24 mouse cellular contexts compared by ENCODE assay signal in genomic region chr3:20984146-20984545, GRCm38 (mm10).
DNase-seq lines count a peak whose midpoint lies in the region; ATAC-seq and TF ChIP-seq lines count a peak whose summit lies in the region.
"Had no signal": no experiment of that assay in that cellular context is flagged by ENCODE, and none has a peak within 500 bp of the region (broad histone marks: within the 10 kb centered on the region; RNA-seq: fewer than 3 reads in every experiment).

No protein-coding gene starts in this region.

- H3K4me3 ChIP-seq in forebrain, embryonic 12.5 days (replicated peaks): no peak overlapping the region
- H3K4me3 ChIP-seq in forebrain, postnatal 0 days (ENCODE audit: low read depth, low read length): no peak overlapping the region
- H3K4me3 ChIP-seq in kidney, embryonic 16.5 days (ENCODE audit: low read length): no peak overlapping the region
- H3K4me3 ChIP-seq in lung, postnatal 0 days (ENCODE audit: low read depth, low read length): no peak overlapping the region
- H3K4me3 ChIP-seq: embryonic facial prominence, embryonic 12.5 days; forebrain, embryonic 15.5 days; heart, embryonic 13.5 days; limb, embryonic 15.5 days; neural tube, embryonic 12.5 days had no signal

- TF ChIP-seq CTCF in forebrain, postnatal 0 days (IDR thresholded peaks at IDR 0.05; ENCODE audit: low read depth): no peak
- no peak for TF ChIP-seq CTCF in lung, postnatal 0 days (IDR thresholded peaks at IDR 0.05)

- H3K9me3 ChIP-seq in forebrain, embryonic 12.5 days: no peaks in the 10 kb centered on the region
- H3K9me3 ChIP-seq in forebrain, postnatal 0 days (ENCODE audit: low read length): no peaks in the 10 kb centered on the region
- H3K9me3 ChIP-seq in kidney, embryonic 16.5 days (ENCODE audit: low read length): no peaks in the 10 kb centered on the region
- no peaks in the 10 kb centered on the region for H3K9me3 ChIP-seq in lung, postnatal 0 days (ENCODE audit: low read length)
- H3K9me3 ChIP-seq: embryonic facial prominence, embryonic 12.5 days; forebrain, embryonic 15.5 days; heart, embryonic 13.5 days; limb, embryonic 15.5 days; neural tube, embryonic 12.5 days had no signal

- peaks cover 27% of the 10 kb centered on the region for H3K4me1 ChIP-seq in forebrain, embryonic 12.5 days
- H3K4me1 ChIP-seq in forebrain, postnatal 0 days (ENCODE audit: insufficient read depth): peaks cover 17% of the 10 kb centered on the region; the same call in 1 of the 2 replicates
- 0 out of 2 replicates have a peak, but pooled peaks cover 8% of the 10 kb centered on the region for H3K4me1 ChIP-seq in kidney, embryonic 16.5 days (ENCODE audit: insufficient read depth, low read length)
- peaks cover 8% of the 10 kb centered on the region; the same call in 1 of the 2 replicates for H3K4me1 ChIP-seq in lung, postnatal 0 days (ENCODE audit: insufficient read depth, low read depth, low read length)

- DNase-seq in forebrain, postnatal 0 days: no peak
- no peak for DNase-seq in kidney, postnatal 14 days
- peak; percentile 63 for DNase-seq in lung, postnatal 0 days (ENCODE audit: low spot score)
- no peak for DNase-seq in lung, postnatal 10 days
- DNase-seq in retina, postnatal 1 day: peak; percentile 15
- no peak for DNase-seq in retina, embryonic 14.5 days (ENCODE audit: low spot score)
- DNase-seq: adrenal gland, postnatal 25 days; cerebellum, adult 9-11 months; gastrocnemius, postnatal 14 days; heart, postnatal 14 days; layer of hippocampus, adult 9-11 months; lung, postnatal 36 days; thymus, adult 18-20 months; thymus, postnatal 4 days had no signal

- ATAC-seq in forebrain, embryonic 12.5 days (ENCODE audit: low FRiP score): no peak
- ATAC-seq in forebrain, postnatal 0 days: no peak
- ATAC-seq in kidney, embryonic 16.5 days (ENCODE audit: low FRiP score, low TSS enrichment): peak; percentile 42; the same call in 1 of the 2 replicates
- ATAC-seq in lung, postnatal 0 days: peak; percentile 66
- ATAC-seq: forebrain, embryonic 15.5 days; hindbrain, postnatal 0 days; intestine, embryonic 16.5 days had no signal

- no peak overlapping the region for H3K9ac ChIP-seq in forebrain, embryonic 12.5 days
- H3K9ac ChIP-seq in forebrain, postnatal 0 days: no peak overlapping the region
- H3K9ac ChIP-seq in kidney, embryonic 16.5 days (replicated peaks; ENCODE audit: low read length): no peak overlapping the region
- H3K9ac ChIP-seq in lung, postnatal 0 days (replicated peaks; ENCODE audit: low read depth): no peak overlapping the region
- H3K9ac ChIP-seq: embryonic facial prominence, embryonic 12.5 days; forebrain, embryonic 15.5 days; heart, embryonic 13.5 days; limb, embryonic 15.5 days; liver, embryonic 14.5 days; neural tube, embryonic 12.5 days had no signal

- no peaks in the 10 kb centered on the region for H3K27me3 ChIP-seq in forebrain, embryonic 12.5 days
- H3K27me3 ChIP-seq in forebrain, postnatal 0 days (ENCODE audit: insufficient read depth, low read length): no peaks in the 10 kb centered on the region
- no peaks in the 10 kb centered on the region for H3K27me3 ChIP-seq in kidney, embryonic 16.5 days (ENCODE audit: insufficient read depth, low read length)
- no peaks in the 10 kb centered on the region for H3K27me3 ChIP-seq in lung, postnatal 0 days (replicated peaks; ENCODE audit: insufficient read depth, low read length)
- H3K27me3 ChIP-seq: embryonic facial prominence, embryonic 12.5 days; forebrain, embryonic 15.5 days; heart, embryonic 13.5 days; limb, embryonic 15.5 days; neural tube, embryonic 12.5 days had no signal

- no peak overlapping the region for H3K4me2 ChIP-seq in forebrain, embryonic 12.5 days
- H3K4me2 ChIP-seq in forebrain, postnatal 0 days (ENCODE audit: low read depth): no peak overlapping the region
- H3K4me2 ChIP-seq in kidney, embryonic 16.5 days (replicated peaks; ENCODE audit: low read depth, low read length): no peak overlapping the region
- H3K4me2 ChIP-seq in lung, postnatal 0 days (replicated peaks; ENCODE audit: low read depth, low read length): no peak overlapping the region; the same call in 1 of the 2 replicates
- H3K4me2 ChIP-seq: embryonic facial prominence, embryonic 12.5 days; forebrain, embryonic 15.5 days; heart, embryonic 13.5 days; limb, embryonic 15.5 days; neural tube, embryonic 12.5 days had no signal

- 0 out of 2 replicates have a peak overlapping the region, but pooled peaks have one; percentile 8 for H3K27ac ChIP-seq in forebrain, embryonic 12.5 days
- no peak overlapping the region for H3K27ac ChIP-seq in forebrain, postnatal 0 days (ENCODE audit: low read depth, low read length)
- no peak overlapping the region for H3K27ac ChIP-seq in kidney, embryonic 16.5 days (ENCODE audit: low read length)
- no peak overlapping the region for H3K27ac ChIP-seq in lung, postnatal 0 days (ENCODE audit: low read length)
- H3K27ac ChIP-seq: embryonic facial prominence, embryonic 12.5 days; forebrain, embryonic 15.5 days; heart, embryonic 13.5 days; hindbrain, postnatal 0 days; limb, embryonic 15.5 days; liver, embryonic 14.5 days; neural tube, embryonic 12.5 days had no signal

- WGBS in forebrain, embryonic 12.5 days: 24% methylated on average over 1 of the region's 1 CpGs
- WGBS in forebrain, postnatal 0 days: 30% methylated on average over 1 of the region's 1 CpGs
- 18% methylated on average over 1 of the region's 1 CpGs for WGBS in kidney, embryonic 16.5 days
- WGBS in lung, postnatal 0 days: 3% methylated on average over 1 of the region's 1 CpGs

- H3K36me3 ChIP-seq in forebrain, embryonic 12.5 days (replicated peaks): no peaks in the 10 kb centered on the region
- no peaks in the 10 kb centered on the region for H3K36me3 ChIP-seq in forebrain, postnatal 0 days (ENCODE audit: insufficient read depth)
- H3K36me3 ChIP-seq in kidney, embryonic 16.5 days (ENCODE audit: insufficient read depth, low read length): no peaks in the 10 kb centered on the region
- no peaks in the 10 kb centered on the region for H3K36me3 ChIP-seq in lung, postnatal 0 days (ENCODE audit: insufficient read depth, low read length)
- H3K36me3 ChIP-seq: embryonic facial prominence, embryonic 12.5 days; forebrain, embryonic 15.5 days; heart, embryonic 13.5 days; limb, embryonic 15.5 days; neural tube, embryonic 12.5 days had no signal

- no peak for TF ChIP-seq EP300 in lung, postnatal 0 days (IDR thresholded peaks at IDR 0.05)

Comparison
In these comparisons a context has a peak if more than half of its experiments do, and no peak if none do; other contexts are left out.
1. DNase-seq: peak in lung, postnatal 0 days (single experiment) and retina, postnatal 1 day (single experiment); none in forebrain, postnatal 0 days (single experiment), kidney, postnatal 14 days (single experiment), lung, postnatal 10 days (single experiment) and retina, embryonic 14.5 days (single experiment).
2. ATAC-seq: peak in kidney, embryonic 16.5 days (single experiment) and lung, postnatal 0 days (single experiment); none in forebrain, embryonic 12.5 days (single experiment) and forebrain, postnatal 0 days (single experiment).